Mouse (Mus musculus) left cerebral cortex, postnatal 14 days (tissue): ENCODE measurements around the gene Tmem120b. TPM values are rescaled to one million over a fixed set of nuclear protein-coding genes. Genes with fewer than 3 reads are reported as not detected.

Experiments
- DNase-seq, 2 experiments: peaks; one replicate each; pipeline ENCODE4 v3.0.0; 2021 to 2022; ENCODE audit warnings: low spot score in 2 of 2, mixed read lengths in 1 of 2
- intact Hi-C: fragments of 180-260 bp; cut with DNase I; formaldehyde crosslinking; loops from one replicate; pipeline ENCODE4 v1.15.1; 2025
- total RNA-seq, 2 experiments: library from RNA; stranded (reverse); gene quantifications; 2 replicates each; pipeline ENCODE4 v1.2.3; 2021

Tmem120b gene
- total RNA-seq, 2 experiments from 2014 or later = 15.8 to 18.8 TPM

DNA sequence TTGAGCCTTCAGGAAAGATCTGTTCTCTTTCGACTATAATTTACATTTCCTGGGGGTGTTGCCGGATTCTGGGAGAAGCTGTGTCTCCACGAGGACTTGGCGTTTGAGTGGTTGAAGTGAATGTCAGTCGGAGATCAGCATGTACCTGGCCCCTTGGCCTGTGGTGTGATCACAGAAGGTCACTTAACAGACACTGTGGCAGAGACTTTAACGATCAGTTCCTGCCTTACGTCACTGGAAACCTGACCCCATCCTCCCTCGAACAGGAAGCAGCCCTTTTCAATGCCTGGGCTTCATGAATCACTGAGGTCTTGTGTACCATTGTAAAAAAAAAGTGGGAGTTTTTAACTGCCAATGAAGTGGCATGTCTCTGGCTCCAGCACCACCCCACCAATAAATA, 11.8 kb downstream of the Tmem120b start:
- no peak for DNase-seq
- intact Hi-C loops = no loop called here

DNA sequence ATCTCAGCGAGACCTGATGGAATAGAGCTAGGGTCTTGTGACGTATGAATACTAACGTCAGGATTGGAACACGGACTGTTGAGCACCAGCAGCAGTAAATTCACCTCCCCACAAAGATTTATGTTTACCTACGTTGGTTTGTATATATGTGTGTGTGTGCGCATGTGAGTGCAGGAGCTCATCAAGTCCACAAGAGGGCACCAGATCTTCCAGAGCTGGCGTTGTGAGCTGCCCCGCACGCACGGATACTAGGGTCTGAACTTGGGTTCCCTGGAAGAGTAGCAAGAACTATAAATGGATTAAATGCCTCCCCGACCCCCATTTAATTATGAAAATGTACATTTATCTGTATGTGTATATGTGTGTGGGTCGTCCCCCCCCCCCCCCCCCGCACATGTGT, 12.3 kb downstream of the Tmem120b start:
- intact Hi-C loops = no loop called here
- DNase-seq = no peak

DNA sequence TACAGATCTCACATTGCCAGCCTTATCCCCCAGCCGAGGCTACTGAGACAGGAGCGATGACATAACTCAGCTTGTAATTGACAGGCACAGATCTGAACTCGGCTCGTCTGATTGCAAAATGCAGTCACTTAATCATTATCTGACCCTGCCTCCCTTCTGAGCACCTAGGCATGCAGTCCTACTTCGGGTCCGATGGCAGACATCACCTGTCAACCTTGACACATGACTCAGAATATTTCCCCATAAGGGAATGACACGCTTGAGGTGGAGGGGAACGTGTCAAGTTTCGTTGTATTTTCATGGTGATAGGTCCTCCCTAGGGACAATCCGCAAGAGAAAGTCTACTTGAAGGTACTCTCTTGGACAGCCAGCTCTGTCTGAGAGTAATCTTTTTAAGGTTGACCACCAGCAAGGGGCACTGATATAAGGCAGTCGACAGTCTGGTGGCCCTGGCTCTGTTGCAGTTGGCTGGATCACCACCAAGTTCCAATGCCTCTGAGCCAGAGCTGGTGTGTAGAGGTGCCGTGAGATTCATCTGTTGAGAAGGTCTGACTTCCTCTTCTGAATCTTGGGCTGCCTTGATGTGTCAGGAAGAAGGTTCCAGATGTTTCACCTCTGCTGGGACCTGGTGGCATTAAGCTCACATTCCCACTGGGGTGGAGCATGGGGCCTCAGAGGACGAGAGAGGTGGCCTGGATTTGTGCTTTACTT, 15.3 kb downstream of the Tmem120b start:
- intact Hi-C loops = no loop called here
- no peak for DNase-seq

DNA sequence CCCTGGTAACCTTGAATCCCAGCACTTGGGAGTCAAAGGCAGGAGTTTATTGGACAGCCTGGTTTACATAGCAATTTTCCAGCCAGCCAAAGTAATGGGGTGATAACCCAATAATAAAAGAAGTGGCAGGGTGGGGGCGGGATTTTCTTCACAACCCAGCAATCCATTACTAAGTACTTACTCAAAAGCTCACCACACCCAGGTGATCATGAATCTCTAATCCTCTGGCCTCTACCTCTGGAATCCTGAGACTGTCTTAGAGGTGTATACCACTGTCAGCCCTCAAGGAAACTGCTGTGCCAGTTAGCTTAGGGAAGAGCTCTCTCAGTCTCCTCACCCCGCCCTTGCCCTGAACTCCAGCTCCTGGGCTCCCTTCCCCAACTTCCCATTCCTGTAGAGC, 18.3 kb downstream of the Tmem120b start:
- intact Hi-C loops = no loop called here
- no peak for DNase-seq

DNA sequence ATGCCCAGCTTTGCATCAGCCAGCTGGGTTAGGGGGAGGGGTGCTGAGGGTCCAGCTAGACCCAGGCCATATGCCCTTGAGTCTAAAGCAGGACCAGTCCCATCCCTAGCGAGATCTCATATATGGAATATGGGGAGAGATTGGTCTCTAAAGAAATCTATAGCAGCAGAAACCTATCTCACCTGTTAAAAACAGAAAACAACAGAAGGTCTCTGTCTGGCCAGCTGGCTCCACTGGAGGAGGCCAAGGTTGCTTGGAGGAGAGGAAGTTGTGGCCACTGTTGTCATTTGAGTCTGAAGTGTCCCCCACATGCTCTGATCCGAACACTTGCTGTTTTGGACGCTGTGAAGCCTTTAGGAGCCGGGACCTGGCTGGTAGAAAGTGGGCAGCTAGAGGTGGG, 20.6 kb downstream of the Tmem120b start:
- intact Hi-C loops = no loop called here
- no peak for DNase-seq

DNA sequence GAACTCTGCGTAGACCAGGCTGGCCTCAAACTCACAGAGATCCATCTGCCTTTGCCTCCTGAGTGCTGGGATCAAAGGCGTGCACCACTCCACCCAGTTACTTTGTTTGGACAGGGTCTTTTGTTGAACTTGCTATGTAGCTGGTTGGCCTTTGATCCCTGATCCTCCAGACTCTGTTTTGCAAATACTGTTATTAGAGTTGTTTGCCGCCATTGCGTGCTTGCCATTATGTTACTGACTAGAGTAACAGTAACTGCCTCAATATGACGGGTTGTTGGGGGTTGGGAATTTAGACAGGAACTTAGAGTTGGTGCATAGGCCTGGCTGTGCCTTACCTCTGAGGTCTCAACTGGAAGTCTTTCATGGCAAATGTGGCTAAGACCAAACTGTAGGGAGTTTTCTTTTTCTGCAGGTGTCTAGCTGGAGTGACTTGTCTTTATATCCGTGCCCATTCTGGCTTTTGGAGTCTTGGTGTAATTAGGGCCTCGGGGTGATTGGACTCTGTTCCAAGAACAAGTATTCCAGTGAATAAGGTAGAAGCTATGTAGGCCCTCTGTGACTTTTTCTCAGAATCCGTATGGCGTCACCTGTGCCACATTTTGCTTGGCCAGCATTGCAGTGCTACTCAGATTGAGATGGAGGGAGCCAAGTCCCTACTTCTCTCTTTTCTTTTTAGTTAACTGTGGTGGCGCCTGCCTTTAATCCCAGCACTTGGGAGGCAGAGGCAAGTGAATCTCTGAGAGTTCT, 22.5 kb downstream of the Tmem120b start:
- no peak for DNase-seq
- intact Hi-C loops = no loop called here

DNA sequence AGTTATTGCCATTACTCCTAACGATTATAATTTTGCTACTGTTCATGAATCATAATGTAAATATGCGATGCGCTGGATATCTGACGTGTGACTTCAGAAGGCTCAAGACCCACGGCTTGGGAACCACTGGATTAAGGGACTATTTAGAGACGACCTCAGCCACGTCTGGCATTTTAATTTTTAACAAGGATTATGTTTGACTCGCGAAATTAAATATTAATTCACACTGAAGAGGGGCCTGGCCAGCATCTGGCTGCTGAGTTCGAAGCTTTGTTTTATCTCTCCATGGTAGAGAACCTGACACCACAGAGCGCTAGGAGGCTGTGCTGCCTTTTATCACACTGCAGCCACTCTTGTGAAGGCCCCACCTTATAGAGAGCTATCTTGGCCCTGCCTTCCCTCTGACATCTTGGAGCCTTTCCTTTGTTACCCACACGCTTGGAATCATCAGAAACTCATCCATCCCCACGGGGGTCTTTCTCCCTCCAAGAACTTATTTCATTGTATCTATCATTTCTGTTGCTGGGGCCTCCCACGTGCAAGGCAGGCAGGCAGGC, 24.9 kb downstream of the Tmem120b start:
- intact Hi-C loops = no loop called here
- no peak for DNase-seq

DNA sequence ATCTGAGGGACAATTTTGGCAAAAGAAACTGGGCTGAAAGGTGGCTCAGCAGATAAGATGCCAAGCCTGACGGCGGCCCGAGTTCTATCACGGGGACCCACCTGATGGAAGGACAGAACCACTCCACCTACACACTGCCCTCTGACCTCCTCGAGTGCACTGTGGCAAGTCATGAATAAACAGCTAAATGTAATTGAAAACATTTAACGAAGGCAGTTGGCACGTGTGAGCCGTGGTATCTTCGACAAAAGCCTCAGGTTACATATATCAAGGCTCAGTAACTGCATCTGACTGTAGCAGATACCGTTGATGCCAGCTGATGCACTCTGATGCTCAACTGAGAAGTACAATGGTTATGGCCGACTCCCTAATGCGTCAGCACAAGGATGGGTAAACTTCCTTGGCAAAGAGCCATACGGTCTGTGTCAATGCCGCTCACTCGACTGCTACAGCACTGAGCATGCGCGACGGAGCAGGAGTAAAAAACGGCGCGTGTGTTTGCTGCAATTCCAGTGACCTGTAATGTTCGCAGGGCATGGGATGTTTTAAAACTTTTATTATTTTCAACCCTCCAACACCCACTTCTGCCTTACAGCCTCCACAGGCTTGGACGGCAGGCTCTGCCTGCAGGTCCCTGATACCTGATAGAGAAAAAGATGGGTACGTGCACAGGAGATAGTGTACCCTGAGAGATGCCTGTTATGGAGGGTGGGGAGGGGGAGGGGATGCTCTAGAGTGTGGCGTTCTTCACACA, 26.2 kb downstream of the Tmem120b start:
- no peak for DNase-seq
- intact Hi-C loops = no loop called here

DNA sequence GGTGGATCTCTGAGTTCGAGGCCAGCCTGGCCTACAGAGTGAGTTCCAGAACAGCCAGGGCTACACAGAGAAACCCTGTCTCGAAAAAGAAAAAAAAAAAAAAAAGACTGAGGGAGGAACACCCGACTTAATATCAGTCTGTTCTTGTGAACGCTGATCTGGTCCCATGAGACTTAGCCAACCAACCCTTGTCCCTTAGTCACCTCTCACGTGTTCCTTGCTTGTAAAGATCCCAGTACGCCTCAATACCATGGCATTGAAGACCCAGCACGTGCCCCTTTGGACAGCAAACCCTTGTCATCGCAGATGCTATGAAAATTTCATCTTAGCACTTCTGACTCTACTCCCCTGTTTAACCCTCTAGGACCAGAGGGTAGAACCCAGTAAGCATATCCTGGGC, 28.1 kb downstream of the Tmem120b start:
- DNase-seq = no peak
- intact Hi-C loops = no loop called here

DNA sequence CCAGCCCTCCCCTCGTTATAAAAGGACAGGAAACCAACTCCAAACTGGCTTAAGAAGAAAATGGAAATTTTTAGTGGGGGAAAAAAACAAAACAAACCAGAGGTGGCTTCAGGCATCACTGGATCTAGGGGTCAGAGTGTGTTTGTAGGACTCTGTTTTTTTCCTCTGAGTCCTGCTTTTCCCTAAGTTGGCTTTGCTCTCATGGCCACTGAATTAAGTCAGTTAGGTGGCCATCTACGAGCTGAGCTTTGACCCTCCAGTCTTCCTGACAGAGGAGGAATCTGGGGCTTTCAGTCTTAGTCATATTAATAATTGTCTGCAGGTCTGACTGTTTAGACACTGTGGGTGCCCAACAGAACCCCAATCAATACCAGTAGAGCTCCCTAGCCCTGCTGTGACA, 30.3 kb downstream of the Tmem120b start:
- DNase-seq = no peak
- intact Hi-C loops = no loop called here

DNA sequence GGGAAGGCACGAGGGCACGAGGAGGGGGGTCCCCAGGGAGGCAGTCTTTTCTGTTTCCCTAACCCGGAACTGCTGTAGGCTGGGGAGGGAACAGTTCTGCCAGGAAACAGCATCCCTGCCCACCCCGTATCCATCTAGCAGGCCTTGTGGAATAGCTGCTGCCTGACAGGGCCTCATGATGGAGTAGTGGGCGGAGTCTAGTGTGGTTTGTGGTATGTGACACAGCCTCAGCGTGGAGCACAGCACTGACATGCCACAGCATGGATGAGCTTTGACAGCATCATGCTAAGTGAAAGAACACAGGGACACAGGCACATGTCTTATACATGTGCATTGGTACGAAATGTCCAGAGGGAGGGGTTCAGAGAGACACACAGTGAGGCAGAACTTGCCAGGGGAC, 34.2 kb downstream of the Tmem120b start:
- no peak for DNase-seq
- intact Hi-C loops = no loop called here

DNA sequence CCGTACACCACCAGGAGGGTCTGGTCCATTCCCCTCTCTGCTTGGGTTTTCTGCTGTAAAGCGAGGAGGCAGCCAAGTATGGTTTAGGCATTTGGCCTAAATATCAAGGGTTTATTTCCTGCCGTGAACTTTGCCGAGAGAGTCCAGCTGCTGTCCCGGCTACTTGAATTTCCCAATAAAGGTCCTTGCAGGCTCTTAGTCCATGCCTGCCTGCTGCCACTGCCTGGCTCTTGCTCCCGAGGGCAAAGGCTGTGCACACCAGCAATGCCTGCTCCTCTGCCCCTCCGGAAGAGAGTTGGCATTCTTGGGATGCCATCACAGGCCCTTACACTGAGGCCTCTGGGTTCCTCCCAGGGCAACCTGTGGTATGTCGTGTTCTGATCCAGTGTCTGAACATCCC, 35.3 kb downstream of the Tmem120b start:
- intact Hi-C loops = no loop called here
- DNase-seq = no peak

DNA sequence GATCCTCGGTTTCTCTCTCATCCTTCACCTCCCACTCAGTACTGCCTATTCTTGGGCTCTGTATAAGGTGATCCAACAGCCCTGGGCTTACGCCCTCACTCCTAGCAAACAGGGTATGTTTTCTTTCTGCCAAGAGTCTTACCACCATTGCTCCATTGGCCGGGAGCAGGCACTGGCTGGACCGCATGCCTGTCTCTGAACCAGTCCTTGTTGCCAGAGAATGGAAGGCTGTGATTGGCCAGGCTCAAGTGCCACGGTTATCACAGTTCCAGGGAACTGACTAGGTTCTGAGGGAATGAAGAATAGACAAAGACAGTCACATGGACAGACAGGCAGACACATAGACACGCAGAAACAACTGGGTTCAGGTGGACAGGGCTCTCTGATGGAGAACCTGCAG, 36.6 kb downstream of the Tmem120b start:
- DNase-seq = no peak
- intact Hi-C loops = no loop called here

DNA sequence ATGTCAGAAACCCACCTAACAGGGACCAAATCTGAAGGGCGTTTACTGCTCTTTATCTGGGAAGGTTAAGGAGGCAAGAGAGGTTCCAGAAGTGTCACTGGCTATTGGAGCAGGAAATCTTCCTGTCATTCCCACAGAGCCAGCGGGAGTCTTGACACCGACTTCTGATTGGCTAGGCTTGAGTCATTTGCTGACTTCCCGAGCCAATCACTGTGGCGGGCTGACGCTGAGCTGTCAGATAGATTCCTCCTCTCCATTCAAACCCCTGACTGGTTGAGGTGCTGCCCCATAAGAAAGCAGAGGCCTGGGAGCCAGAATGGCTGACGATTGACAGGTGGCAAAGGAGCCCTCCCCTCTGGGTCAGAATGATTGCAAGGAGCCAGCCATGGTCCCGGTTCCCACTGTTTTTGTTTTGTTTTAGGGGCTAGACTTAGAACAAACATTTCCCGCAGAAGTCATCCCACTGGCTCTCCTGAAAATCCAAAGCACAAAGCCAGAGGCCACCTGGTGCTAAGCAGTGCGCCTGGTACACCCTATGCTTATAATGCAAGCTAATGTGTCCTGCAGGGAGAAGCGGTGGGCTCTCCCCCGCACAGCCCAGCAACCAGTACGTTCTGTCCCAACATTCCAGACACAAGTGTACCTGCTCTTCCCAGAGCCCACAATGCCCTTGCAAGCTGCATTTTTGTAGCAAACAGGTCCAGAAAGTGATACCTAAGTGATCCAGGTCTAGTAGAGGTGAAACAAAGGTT, 41.4 kb downstream of the Tmem120b start:
- peak in 1 of 2 experiments; percentile 49 for DNase-seq
- intact Hi-C loops = loop anchor here (5.0 kb wide), 1 partner anchor 32 kb away; no protein-coding TSS in a partner anchor

DNA sequence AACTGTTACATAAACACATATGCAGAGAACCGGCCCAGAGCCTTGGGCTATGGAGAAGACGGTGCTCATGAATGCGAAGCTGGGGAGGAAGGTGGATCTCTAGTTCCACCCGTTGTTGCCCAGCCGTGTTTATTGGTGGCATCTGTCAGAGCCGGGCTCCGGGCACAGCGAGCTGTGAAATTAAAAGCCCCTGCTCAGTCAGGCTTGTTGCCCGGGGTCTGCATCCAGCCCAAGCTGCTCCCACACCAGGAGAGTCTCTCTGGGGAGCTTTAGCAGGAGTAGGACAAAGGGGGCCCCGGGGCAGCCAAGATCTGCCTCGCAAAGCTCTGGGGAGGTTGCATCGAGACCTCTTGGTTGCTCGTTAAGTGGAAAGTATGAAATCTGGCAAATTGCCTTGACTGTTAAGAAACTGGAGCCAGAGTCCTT, 42.1 kb downstream of the Tmem120b start:
- no peak for DNase-seq
- intact Hi-C loops = loop anchor here (5.0 kb wide), 1 partner anchor 33 kb away; no protein-coding TSS in a partner anchor

DNA sequence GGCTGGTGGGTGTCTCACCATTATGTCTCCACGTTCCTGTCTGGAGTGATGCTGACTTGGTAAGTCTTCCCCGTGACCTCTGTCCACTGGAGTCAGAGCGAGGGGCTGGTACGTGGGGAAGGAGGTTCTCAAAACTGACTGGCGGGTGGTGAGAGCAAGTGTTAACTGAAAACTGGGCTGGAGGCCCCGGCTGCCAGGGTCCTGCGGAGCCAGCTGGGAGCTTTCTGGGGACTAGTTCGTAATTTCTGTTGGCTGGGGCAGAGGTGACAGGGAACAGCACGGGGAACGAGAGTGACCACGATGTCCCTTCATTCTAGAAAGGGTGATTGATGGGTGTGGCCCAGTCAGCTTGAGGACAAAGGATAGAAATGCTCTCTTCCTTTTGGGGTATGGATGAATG, 45.9 kb downstream of the Tmem120b start:
- intact Hi-C loops = loop anchor here (5.0 kb wide), 1 partner anchor 37 kb away; no protein-coding TSS in a partner anchor

DNA sequence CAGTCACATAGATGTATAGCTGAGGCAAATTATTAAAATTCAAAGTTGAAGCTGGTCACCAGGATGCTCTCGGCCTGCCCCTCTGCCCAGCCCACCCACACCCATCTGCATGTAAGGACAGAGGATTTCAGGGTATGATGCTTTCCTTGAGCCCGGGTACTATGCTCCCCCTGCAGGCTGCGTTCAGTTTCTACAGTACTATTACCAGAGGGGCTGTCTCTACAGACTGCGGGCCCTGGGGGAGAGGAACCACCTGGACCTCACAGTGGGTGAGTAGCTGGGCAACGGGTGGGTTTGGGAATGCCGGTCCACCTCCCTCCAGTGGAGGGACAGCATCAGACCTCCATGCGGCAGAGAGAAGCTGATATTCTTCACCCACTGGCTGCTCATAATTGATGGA, 46.7 kb downstream of the Tmem120b start:
- no peak for DNase-seq
- intact Hi-C loops = loop anchor here (1.0 to 5.0 kb wide), 4 partner anchors 38 to 57 kb away; no protein-coding TSS in a partner anchor

More for the DNA sequence above, 45.9 kb downstream of the Tmem120b start:
- no peak for DNase-seq

DNA sequence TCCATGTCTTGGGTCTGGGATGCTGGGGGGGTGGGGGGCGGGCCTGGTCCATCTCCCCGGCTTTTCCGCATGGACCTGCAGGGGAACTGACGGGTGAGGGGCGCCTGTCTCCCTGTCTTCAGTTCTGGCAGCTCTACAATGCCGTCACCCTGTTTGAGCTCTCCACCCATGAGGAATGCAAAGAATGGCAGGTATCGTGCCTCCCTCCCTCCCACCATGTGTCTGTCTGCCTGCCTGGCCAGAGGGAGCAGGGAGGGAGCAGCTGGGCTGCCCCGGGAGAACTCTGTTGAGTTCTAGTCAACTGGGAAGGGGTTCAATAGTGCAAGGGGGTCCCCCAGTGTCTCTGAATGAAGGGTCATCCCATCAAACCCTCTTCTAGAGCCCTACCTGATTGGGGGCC, 47.9 kb downstream of the Tmem120b start:
- no peak for DNase-seq
- intact Hi-C loops = loop anchor here (5.0 kb wide), 2 partner anchors 41 to 56 kb away; no protein-coding TSS in a partner anchor

DNA sequence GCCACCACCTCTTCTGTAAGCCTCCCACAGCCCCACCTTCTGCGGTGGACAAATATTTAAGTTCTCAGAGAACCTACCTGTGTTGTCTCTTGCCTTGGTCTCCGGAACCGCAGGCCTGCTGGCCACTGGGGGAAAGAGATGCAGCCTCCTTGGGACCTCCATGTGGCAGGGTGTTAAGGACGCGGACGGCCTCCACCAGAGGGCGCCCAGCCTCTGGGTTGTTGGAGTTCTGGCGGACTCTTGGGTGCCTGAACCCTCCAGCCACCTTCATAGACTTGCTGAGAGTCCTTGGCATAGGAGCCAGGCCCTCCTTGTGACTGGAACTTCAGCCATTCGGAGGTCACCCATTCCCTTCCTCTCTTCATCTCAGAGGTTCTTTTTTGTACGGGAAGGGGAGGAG, 49.0 kb downstream of the Tmem120b start:
- DNase-seq = peak in 1 of 2 experiments; percentile 76
- intact Hi-C loops = loop anchor here (5.0 kb wide), 2 partner anchors 40 to 55 kb away; no protein-coding TSS in a partner anchor
